Mouse (Mus musculus) left cerebral cortex, postnatal 36 days (tissue): ENCODE data around the gene Ipo13. TPM values are rescaled to one million over a fixed set of nuclear protein-coding genes. Genes with fewer than 3 reads are reported as not detected.

ENCODE experiments used
- DNase-seq, 2 experiments: peaks; one replicate each; pipeline ENCODE4 v3.0.0; 2021 to 2022; ENCODE audit warnings: low spot score in 2 of 2, mixed read lengths in 1 of 2
- intact Hi-C: fragments of 180-260 bp; cut with DNase I; formaldehyde crosslinking; loops from one replicate; pipeline ENCODE4 v1.15.1; 2025
- total RNA-seq, 2 experiments: library from RNA; stranded (reverse); gene quantifications; 2 replicates each; pipeline ENCODE4 v1.2.3; 2021

Gene Ipo13
- total RNA-seq = 100 to 1,000 TPM; 119 to 122 TPM

DNA sequence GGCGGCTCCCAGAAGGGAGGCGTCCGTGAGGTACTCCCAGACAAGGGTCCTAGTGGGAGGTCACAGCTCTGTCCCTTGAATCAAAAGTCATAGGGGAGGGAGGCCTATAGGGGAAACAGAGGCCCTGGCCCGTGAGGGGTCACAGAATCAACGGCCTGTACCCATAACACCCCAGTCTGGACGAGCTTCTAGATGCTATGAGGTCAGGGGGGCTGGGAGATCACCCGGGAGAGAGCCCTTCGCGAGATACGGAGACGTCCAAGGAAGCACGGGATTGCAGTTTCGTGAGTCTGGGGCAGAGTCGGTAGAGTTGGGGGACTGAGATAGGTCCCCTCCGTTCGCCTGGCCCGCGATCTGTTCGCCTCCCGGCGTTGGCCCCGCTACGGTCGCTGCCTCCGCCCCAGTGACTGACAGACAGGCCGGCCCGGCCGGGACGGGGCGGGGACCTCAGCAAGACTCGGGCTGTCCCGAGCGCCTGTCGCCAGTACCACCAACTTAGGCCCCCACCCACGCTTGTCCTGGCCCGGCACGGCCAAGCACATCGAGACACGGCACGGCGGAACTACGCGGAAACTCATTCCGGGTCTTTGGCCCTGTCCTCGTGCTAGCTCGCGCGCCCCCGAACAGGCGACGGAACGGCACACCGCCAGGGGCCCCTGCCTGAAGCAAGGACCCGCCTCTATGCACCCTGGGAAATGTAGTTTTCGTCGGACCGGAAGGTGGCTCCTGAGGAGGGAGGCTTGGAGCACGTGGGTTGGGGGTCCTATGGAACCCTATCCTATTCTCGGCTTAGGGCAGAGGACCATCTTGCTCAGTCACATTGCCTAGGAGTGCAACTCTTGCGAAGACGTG, at the start of gene Ipo13:
Gene Ipo13 (minus strand): TSS at position 409 of the 852 bp plus-strand sequence.
- DNase-seq = peak; percentile 94 to 96
- intact Hi-C loops = loop anchor here (2.0 to 10.0 kb wide), 2 partner anchors 28 to 380 kb away; partner anchors contain the start of genes Atp6v0b and Ptprf

DNA sequence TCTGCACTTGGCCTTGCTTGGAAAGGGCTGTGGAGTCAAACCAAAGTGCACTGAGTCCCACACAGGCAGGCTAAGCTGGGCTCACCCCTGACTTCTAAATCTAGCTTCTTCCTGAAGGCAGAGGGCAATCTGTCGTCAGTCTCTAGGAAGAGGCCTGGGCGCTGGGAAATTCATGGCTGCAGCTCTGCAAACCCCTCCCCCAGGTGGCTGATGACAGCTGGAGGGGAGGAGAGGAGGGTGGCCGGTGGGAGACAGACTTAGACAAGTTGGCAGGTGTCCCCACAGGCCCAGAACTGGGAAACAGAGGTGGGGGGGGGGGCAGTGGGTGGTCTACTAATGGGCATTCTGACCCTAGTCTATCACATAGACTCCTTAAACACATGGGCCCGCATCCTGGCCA, 42.7 kb upstream of the Ipo13 start:
- no peak for DNase-seq
- intact Hi-C loops = no loop called here

DNA sequence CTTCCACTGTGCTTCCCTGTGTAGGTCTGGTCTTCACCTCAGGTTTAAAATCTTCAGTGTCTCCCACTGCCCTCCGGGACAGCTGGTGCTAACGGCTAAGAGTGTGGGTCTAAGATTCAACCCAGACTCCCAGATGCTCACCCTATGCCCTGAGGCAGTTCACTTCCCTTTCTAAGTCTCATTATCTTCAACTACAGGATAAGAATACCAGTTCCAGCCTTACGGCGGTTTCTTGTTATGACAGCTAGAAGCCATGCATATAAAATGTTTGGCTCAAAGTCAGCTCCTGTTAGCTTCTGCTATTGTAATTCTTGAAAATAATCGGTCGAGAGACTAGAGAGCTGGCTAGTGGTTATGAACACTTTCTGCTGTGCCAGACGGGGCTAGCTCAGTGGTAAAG, 32.7 kb upstream of the Ipo13 start:
- intact Hi-C loops = no loop called here
- no peak for DNase-seq

DNA sequence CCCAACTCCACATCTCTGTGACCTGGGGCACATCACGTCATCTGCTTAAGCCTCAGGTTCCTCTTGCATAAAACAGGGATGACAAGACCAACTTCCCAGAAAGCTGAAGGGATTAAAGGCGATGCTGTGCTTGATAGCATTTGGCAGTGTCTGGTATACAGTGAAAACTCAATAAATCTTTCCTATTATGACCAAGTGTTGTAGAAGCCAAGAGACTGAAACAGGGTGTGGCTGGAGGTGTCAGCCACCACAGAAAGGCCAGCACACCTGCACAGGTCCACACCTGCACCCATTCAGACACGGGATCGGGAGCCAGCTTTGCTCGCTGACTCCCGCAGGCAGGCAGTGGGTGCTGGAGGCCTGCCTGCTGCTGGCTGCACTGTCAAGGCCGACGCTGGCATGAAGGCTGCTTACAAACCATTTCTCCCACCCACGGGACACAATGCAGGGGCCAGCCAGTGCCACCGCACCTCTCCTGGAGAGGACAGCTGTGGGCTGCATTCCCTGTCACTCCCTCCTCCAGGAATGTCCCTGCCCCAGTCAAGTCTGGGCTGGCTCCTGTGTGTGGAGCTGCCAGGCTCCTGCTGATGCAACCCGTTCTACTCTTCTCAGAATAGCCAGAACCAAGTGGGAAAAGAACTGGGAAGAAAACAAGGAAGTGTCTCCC, 32.0 kb upstream of the Ipo13 start:
- peak; percentile 8 to 15 for DNase-seq

DNA sequence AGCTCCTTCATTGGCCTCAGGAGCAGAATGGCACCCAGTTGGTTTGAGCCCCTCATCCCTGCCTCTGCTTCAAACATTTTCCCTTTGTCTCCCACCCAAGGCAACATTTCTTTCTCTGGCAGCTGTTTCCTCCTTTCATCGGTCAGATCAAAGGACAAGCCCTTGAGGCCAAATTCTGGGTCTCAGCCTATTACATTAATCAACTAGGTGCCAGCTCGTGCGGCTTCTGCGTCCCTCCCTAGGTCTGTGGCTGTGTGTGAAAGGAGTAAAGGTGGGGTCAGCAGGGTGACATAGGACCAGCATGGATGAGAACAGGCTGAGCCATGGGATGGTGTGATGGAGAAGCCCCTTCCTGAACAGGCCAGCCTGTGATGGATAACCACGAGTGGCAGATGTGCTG, 28.5 kb upstream of the Ipo13 start:
- intact Hi-C loops = no loop called here
- DNase-seq = no peak

More for the DNA sequence above, 32.0 kb upstream of the Ipo13 start:
- intact Hi-C loops = no loop called here

DNA sequence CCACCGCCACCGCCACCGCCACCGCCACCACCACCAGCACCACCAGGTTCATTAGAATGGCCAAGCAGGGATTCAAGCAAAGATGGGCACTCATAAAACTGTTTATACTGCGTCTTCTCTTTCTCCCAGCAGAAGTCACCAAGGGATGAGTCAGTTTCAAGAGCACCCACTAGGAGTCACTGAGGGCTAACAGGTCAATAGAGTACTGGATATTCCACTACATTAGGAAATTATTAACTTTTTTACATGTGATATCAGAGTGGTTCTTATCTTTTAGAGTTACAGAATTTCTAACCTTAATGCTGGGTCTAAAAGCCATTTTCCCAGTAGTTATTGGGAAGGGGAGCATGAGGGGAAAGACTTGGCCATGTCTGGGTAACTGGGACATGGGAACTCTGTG, 22.2 kb upstream of the Ipo13 start:
- no peak for DNase-seq
- intact Hi-C loops = no loop called here

DNA sequence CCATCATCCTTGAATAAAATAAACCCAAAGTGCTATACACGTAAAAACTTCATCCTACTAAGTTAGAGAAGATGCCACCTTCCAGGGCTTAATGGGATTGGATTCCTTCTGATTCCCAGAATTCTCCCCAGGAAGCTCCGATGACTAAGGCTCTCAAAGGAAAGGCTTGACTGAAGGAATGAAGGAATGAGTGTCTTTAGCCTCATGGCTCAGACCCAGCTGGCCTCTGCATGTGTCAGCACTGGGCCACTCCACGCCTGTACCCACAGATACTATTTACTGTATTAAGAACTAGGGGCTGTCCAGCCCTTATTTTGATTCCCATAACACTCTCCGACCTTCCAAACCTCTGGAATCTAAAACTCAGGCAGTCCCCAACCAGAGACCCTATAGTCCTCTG, 19.3 kb upstream of the Ipo13 start:
- intact Hi-C loops = loop anchor here (5.0 kb wide), 1 partner anchor 48 kb away; no protein-coding TSS in a partner anchor
- DNase-seq = no peak

DNA sequence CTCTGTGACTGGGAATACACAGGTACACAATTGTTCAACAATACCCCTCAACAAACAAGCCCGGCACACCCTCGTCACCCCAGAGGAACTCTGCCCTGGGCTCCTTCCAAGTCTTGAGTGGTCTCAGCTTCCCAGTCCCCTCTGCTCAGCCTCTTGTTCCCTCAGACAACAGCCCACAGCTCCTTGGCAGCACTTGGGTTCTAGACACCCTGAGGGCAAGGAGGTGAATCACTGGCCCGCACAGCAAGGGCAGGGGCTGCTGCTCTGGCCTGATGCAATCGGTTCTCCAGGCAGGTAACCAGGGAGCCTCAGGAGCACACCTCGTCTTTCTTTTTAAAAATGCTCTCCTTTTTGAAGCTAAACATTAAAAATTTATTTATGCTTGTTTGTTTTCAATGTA, 18.4 kb upstream of the Ipo13 start:
- DNase-seq = no peak
- intact Hi-C loops = loop anchor here (5.0 kb wide), 1 partner anchor 49 kb away; no protein-coding TSS in a partner anchor

DNA sequence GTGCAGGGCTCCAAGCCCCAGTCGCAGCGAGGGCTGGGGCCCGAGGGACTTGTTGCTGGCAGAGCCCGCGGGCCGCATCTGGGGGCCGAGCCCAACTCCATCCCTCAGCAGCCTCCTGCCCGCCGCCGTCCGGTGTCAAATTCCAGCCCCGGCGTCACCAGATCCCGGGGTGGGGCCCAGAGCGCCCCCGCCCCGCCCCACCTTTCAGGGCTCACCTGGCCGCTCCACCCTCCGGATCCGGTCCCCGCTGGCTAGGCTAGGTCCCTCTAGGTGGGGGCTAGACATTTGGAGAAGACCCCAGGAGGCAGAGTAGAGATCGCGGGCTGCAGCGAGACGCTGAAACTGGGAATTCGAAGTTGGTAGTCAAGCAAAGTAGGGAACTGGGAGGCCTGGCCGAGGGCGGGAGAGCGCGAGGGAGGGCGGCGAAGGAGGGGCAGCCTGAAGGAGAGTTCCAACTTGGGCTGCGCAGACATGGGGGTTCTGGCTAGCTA, 14.6 kb upstream of the Ipo13 start, which contains the start of gene Artn:
Gene Artn (minus strand): TSS at position 373 of the 491 bp plus-strand sequence.
- intact Hi-C loops = loop anchor here (5.0 kb wide), 1 partner anchor 133 kb away; no protein-coding TSS in a partner anchor
- no peak for DNase-seq

DNA sequence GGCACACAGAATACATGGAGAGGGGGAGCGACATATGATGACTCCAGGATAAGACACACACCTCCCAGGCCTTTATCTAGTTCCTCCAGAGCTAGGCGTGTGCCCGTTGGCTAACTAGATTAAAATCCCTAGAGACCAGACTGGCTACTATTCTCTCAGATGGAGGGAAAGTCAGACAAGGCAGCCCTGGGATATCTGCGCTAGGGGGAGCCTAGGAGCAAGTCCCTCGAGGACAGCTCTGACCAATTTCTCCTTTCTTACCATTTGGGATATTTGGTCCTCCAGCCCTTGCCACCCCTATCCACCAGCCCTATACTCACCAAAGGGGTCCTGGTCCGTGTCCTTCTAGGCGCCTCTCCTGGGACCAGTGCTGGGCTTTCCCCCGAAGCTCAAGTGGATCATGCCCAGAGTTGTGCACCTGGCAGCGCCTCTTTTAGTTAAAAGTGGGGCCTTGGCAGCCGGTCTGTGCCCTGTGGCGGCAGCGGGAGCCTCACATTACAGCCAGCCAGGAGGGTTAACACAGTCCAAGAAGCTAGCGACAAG, 14.0 kb upstream of the Ipo13 start:
- intact Hi-C loops = loop anchor here (1.0 to 5.0 kb wide), 2 partner anchors 134 to 155 kb away; no protein-coding TSS in a partner anchor
- peak; percentile 43 to 52 for DNase-seq

DNA sequence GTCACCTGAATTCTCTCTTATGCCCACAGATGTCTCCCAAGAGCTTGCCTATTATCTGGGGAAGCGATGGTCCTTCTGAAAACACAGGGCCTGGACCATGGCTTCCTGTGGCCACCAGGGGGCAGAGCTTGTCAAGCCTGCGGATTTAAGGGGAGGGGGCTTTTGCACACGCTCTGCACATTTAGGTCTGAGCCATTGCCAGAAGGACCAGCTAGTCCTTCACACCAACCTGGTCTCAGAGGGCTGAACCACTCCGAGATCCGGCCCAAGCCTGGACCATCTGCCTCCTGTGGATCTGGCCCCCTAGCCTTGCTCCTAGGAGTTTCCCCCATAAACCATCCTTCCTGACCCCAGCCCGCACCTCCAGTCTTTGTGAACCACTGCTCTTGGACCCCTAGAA, 13.4 kb upstream of the Ipo13 start:
- intact Hi-C loops = loop anchor here (1.0 to 5.0 kb wide), 2 partner anchors 134 to 155 kb away; no protein-coding TSS in a partner anchor
- DNase-seq = no peak

DNA sequence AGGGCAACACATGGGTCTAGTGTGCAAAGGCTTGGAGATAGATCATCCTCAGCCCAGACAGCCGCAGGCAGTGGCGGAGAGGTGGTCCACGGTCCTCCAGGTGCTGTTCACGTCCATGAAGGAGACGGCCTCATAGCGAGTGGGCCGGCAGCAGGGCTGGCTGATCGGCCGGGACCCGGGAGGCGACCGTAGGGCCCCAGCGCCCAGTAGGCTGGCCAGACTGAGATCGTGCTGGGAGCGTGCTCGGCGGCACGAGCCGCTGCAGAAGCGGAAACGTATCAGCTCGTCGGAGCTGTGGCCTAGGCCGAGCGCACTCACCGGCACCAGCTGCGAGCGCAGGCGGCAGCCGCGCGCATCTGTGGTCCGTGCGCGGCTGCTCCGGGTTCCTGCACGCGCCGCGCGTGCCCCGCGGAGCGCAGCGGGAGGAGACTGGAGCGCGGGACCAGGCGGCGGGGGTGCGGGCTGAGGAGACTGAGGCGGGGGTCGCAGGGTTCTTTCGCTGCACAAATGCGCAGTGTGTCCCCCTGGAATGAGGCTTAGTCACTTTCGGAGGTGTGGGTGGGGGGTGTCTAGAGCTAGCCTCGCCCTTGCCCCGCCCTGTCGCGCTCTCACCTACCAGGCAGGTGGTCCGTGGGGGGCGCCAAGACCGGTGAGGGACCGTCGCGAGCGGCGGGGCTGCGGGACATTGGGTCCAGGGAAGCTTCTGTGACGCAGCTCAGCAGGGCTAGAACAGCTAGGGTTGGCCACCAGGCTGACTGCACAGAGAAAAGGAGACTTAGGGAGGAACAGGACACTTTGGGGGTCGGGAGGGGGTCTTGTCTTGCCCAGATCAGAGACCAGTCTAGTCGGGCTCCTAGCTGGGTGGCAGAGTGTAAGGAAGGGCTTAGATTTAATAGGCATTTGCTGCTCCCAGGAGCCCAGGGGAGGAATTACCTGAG, 12.0 kb upstream of the Ipo13 start:
- intact Hi-C loops = loop anchor here (5.0 kb wide), 1 partner anchor 135 kb away; no protein-coding TSS in a partner anchor
- DNase-seq = peak; percentile 64 to 80

DNA sequence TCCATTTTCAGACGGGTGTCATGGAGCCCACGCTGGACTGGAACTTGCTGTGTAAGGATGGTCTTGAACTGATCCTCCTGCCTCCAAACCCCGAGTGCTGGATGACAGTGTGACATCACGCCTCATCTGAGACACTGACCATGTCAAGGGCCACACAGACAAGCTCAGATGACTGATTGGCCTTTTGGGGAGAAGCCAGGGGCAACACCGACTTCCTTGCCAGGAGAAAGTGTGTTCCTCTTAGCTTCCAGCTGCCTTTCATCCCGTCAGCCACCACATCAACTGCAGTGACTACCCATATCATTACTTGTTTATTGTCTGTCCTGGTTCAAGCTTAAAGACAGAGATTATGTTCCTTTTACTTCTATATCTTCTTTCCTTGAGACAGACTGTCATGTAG, 10.1 kb upstream of the Ipo13 start:
- no peak for DNase-seq
- intact Hi-C loops = loop anchor here (5.0 kb wide), 2 partner anchors 93 to 137 kb away; partner anchors contain the start of gene Slc6a9

DNA sequence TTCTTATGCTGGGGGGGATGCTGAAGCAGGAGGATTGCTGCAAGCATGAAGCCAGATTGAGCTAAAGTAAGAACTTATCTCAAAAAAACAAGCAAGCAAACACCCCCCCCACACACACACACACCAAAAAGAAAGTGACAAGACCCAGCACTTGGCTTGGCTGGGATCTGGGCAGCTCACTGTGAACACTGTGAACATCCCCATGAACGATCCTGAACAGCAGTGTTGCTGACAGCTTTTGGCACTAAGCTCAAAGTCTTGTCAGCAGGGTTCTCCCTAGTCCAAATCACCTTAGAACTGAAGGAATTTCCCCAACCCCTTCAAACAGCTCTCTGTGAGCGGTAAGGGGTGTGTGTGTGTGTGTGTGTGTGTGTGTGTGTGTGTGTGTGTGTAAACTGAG, 8.7 kb upstream of the Ipo13 start:
- intact Hi-C loops = loop anchor here (5.0 kb wide), 1 partner anchor 91 kb away; the partner anchor contains the start of gene Slc6a9
- DNase-seq = no peak

DNA sequence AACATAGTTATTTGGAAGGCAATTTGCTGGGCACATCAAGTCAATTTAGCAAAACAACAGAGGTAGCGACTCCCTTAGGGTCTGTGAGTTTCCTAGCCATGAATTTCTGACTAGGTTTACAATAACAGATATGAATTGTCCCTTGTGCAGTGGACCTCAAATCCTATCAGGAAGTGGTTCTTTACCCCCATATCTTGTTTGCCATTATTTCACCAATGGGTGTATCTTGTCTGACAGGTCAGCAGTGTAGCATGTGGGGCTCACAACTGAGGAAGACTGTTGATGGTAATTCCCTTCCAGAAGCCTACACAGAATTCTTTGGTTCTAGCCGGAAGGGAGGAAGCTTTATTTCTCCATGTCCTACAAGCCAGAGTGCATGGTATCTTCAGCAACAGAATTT, 6.6 kb upstream of the Ipo13 start:
- intact Hi-C loops = loop anchor here (5.0 kb wide), 1 partner anchor 89 kb away; the partner anchor contains the start of gene Slc6a9
- DNase-seq = no peak

DNA sequence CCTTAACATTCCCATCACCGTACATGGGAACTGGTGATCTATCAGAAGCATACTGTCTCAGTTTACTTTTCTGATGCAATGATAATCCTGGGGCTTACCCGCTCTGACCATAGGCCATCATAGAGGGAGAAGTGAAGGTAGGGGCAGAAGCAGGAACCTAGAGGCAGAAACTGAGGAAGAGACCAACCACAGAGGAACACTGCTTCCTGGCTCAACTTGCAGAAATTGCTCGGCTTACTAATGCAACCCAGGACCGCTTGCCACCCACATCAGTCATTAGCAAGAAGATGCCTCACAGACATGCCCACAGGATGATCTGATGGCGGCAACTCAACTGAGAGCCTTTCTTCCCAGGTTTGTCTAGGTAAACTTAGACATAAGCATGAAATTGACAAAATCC, 4.0 kb upstream of the Ipo13 start:
- intact Hi-C loops = loop anchor here (10.0 kb wide), 1 partner anchor 376 kb away; the partner anchor contains the start of gene Ptprf
- DNase-seq = no peak

DNA sequence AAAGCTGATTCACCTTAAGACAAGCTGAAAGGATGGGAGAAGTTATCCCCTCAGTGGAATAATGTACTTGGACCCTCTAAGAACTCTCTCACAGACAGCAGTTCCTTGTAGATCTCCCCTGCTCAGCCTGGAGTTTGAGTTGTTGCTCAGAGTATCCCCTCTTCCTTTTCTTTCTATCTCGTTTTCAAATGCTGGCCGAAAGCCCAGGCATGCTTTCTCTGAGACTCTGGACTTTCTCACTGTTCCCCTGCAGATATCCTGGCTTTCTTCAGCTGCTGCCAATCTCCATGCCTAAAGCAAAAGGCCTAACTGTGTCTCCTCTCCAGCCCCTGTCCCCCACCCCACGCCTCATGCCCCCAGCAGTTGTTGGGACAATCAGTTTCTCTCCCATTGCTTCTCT, 3.5 kb upstream of the Ipo13 start:
- intact Hi-C loops = loop anchor here (10.0 kb wide), 1 partner anchor 377 kb away; the partner anchor contains the start of gene Ptprf
- DNase-seq = no peak

DNA sequence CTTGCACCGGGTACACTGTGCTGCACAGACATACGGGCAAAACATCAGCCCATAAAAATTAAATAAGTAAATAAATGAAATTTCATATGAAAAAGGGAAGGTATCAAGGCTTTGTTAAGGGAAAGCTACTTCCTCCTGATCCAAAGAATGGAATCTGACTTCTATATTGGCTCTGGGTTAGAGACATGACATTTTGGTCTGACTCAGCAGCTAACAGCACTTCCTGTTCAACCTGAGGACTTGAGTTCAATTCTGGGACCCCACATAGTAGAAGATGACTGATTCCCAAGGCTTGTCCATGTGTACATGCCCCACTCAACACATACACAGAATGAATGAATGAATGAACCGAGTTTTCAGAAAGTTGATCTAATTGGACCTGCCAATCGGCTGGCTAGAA, 3.0 kb upstream of the Ipo13 start:
- intact Hi-C loops = loop anchor here (10.0 kb wide), 1 partner anchor 377 kb away; the partner anchor contains the start of gene Ptprf

More for the DNA sequence above, 3.0 kb upstream of the Ipo13 start:
- DNase-seq = no peak
